ENCODE assay signal across 11 mouse cellular contexts in genomic region chr6:143092856-143093255, GRCm38 (mm10).
"Had no signal": no experiment of that assay in that cellular context is flagged by ENCODE, and none has a peak within 500 bp of the region (broad histone marks: within the 10 kb centered on the region; RNA-seq: fewer than 3 reads in every experiment).

No protein-coding gene starts in this region.

- ATAC-seq: midbrain, embryonic 16.5 days had no signal

- DNase-seq: kidney, postnatal 10 days; kidney, postnatal 4 days; left cerebral cortex, postnatal 4 days; retina, postnatal 1 day had no signal

- H3K9me3 ChIP-seq: liver, embryonic 15.5 days; lung, embryonic 15.5 days; midbrain, embryonic 12.5 days; neural tube, embryonic 13.5 days had no signal

- H3K4me1 ChIP-seq: lung, embryonic 15.5 days had no signal

- H3K9ac ChIP-seq: liver, embryonic 15.5 days; lung, embryonic 15.5 days; midbrain, embryonic 12.5 days; neural tube, embryonic 13.5 days had no signal

- H3K4me3 ChIP-seq: layer of hippocampus, adult 2 months; liver, embryonic 15.5 days; lung, embryonic 15.5 days; midbrain, embryonic 12.5 days; neural tube, embryonic 13.5 days had no signal

- H3K27me3 ChIP-seq: liver, embryonic 15.5 days; lung, embryonic 15.5 days; midbrain, embryonic 12.5 days; neural tube, embryonic 13.5 days had no signal

- H3K4me2 ChIP-seq: liver, embryonic 15.5 days; lung, embryonic 15.5 days; midbrain, embryonic 12.5 days; neural tube, embryonic 13.5 days had no signal

- H3K27ac ChIP-seq: layer of hippocampus, adult 2 months; liver, embryonic 15.5 days; lung, embryonic 15.5 days; midbrain, embryonic 12.5 days; neural tube, embryonic 13.5 days; stomach, postnatal 0 days had no signal
